Mouse (Mus musculus) liver, postnatal 0 days (tissue): Measurements from ENCODE around the gene Galnt15. TPM values are rescaled to one million over a fixed set of nuclear protein-coding genes. Genes with fewer than 3 reads are reported as not detected.
A peak's percentile ranks its signal among the peaks of the same experiment; 100 is the strongest.

Source experiments
- ATAC-seq: fragments of 200-750 bp; cut with Nextera tagmentation; 2 replicates; pipeline ENCODE4 v1.8.0; 2017; ENCODE audit warnings: mild to moderate bottlenecking, moderate library complexity
- DNase-seq: peaks from one replicate; pipeline ENCODE4 v3.0.0-alpha.2; 2016
- H3K27ac ChIP-seq: fragments of 300-500 bp; sonication (generic); 2 replicates; pipeline ENCODE4 v1.5.1; 2014; ENCODE audit warnings: antibody characterized with exemption, moderate library complexity, mild to moderate bottlenecking, low read depth
- H3K27me3 ChIP-seq: fragments of 300-500 bp; sonication (generic); 2 replicates; pipeline ENCODE4 v1.6.1; 2014; ENCODE audit warnings: low read length, control low read depth, mixed read lengths; ENCODE audit not compliant: insufficient read depth
- H3K36me3 ChIP-seq: fragments of 300-500 bp; sonication (generic); replicated peaks from 2 replicates; pipeline ENCODE4 v1.6.1; 2014; ENCODE audit warnings: mild to moderate bottlenecking, control low read depth, low read length, moderate library complexity, mixed read lengths; ENCODE audit not compliant: insufficient read depth
- H3K4me1 ChIP-seq: fragments of 300-500 bp; sonication (generic); 2 replicates; pipeline ENCODE4 v1.6.1; 2014; ENCODE audit warnings: antibody characterized with exemption, mild to moderate bottlenecking, control low read depth; ENCODE audit not compliant: insufficient read depth
- H3K4me2 ChIP-seq: fragments of 300-500 bp; sonication (generic); 2 replicates; pipeline ENCODE4 v1.6.1; 2014; ENCODE audit warnings: low read depth, mild to moderate bottlenecking, low read length, moderate library complexity, mixed read lengths
- H3K4me3 ChIP-seq: fragments of 300-500 bp; sonication (generic); 2 replicates; pipeline ENCODE4 v1.5.1; 2014; ENCODE audit warnings: low read depth, low read length
- H3K9ac ChIP-seq: fragments of 300-500 bp; sonication (generic); replicated peaks from 2 replicates; pipeline ENCODE4 v1.6.1; 2014; ENCODE audit warnings: mild to moderate bottlenecking, moderate library complexity
- H3K9me3 ChIP-seq: fragments of 300-500 bp; sonication (generic); 2 replicates; pipeline ENCODE4 v1.6.1; 2016; ENCODE audit warnings: mild to moderate bottlenecking, control low read depth, low read length, mixed read lengths
- CTCF ChIP-seq: sonication (generic); IDR thresholded peaks from 2 replicates; pipeline ENCODE4 v1.5.1; 2016; ENCODE audit warnings: antibody characterized with exemption, low read depth
- EP300 ChIP-seq: IDR thresholded peaks from 2 replicates; pipeline ENCODE4 v1.6.1; 2016; ENCODE audit warnings: antibody characterized with exemption, low read depth, mild to moderate bottlenecking
- WGBS: fragments of 180-500 bp; shearing (Covaris S2); extraction: QIAGEN DNeasy Blood & Tissue Kit; methylation state at CpG from one replicate; pipeline ENCODE4 v1.1.7; 2014; ENCODE audit not compliant: insufficient replicate concordance; 5-methylcytosine and 5-hydroxymethylcytosine counted together
- polyA plus RNA-seq: library from polyadenylated mRNA; unstranded; fragments of >200 nt; fragmentation: Nextera tagmentation; extraction: Ambion mirVana; gene quantifications from 2 replicates; pipeline ENCODE4 v1.2.1, GENCODE M21; 2015

Gene Galnt15
- polyA plus RNA-seq, 1 experiment from 2014 or later = 0.05 TPM

- Histone ChIP-seq H3K27me3 (no peaks in the 10 kb centered on the region), H3K27ac (no peak overlapping the region), H3K9ac (no peak overlapping the region), H3K36me3 (no peaks in the 10 kb centered on the region), H3K4me3 (no peak overlapping the region), H3K9me3 (no peaks in the 10 kb centered on the region), H3K4me1 (no peaks in the 10 kb centered on the region), H3K4me2 (no peak overlapping the region)
- TF ChIP-seq EP300 = no peak
- DNase-seq = no peak
- WGBS = 81% methylated on average over 8 of the region's 8 CpGs
- no peak for ATAC-seq
These were observed 17.6 kb downstream of the Galnt15 start for GRCm38 (mm10) chr14:32046357-32046756.

DNA sequence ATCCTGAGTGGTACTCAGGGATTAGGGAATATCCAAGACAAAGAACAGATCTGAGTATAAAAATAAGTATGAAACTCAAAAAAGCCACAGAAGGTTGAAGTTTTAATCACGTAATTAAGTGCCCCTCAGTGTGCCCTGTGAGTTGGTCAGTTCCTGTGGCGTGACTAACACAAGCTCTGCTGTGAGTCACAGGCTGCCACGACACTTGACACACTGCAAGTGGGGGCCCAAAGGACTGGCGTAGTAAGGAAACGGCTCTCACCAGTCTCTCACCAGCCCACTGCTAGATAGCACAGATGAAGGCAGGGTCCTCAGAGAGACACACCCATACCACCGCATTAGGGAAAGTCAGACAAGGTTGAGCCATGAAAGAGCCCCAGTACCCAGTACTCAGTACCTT is 21.4 kb downstream of the Galnt15 start:
- no peaks in the 10 kb centered on the region for H3K27me3 ChIP-seq

GRCm38 (mm10) chr14:32053895-32054294 is 25.1 kb downstream of the Galnt15 start:
- 62% methylated on average over 5 of the region's 5 CpGs for WGBS

More for the DNA sequence above, 21.4 kb downstream of the Galnt15 start:
- Histone ChIP-seq H3K9ac (no peak overlapping the region), H3K4me3 (no peak overlapping the region), H3K4me2 (no peak overlapping the region), H3K4me1 (no peaks in the 10 kb centered on the region), H3K27ac (no peak overlapping the region), H3K9me3 (no peaks in the 10 kb centered on the region), H3K36me3 (no peaks in the 10 kb centered on the region)
- ATAC-seq (no peak), DNase-seq (no peak)
- TF ChIP-seq CTCF (no peak), EP300 (no peak)
- 63% methylated on average over 6 of the region's 6 CpGs for WGBS

DNA sequence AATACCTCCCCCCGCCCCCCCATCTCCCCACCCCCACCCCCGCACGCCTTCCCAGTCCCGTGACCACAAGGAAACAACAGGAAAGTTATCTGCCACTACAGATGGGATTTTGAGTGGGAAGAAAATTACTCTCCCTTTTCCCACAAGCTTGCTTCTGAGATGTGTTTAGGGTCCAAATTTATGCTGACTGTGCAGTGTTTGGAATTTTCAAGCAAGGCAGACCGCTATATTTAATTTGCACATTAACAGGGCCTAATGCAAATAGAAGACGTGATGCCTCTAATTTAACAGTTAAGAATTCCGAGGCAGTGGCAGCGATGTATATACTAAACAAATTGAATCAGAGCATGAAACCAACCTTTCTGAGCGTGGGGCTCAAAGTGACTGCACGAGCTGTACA is 26.0 kb downstream of the Galnt15 start:
- ATAC-seq (no peak), DNase-seq (no peak)
- Histone ChIP-seq H3K4me3 (no peak overlapping the region), H3K9ac (no peak overlapping the region), H3K4me2 (no peak overlapping the region), H3K27me3 (no peaks in the 10 kb centered on the region), H3K4me1 (no peaks in the 10 kb centered on the region), H3K36me3 (no peaks in the 10 kb centered on the region), H3K27ac (no peak overlapping the region), H3K9me3 (no peaks in the 10 kb centered on the region)
- TF ChIP-seq CTCF (no peak), EP300 (no peak)
- WGBS = 62% methylated on average over 10 of the region's 10 CpGs

More at GRCm38 (mm10) chr14:32053895-32054294, 25.1 kb downstream of the Galnt15 start:
- Histone ChIP-seq H3K27ac (no peak overlapping the region), H3K36me3 (no peaks in the 10 kb centered on the region), H3K4me1 (no peaks in the 10 kb centered on the region), H3K9me3 (no peaks in the 10 kb centered on the region), H3K4me3 (no peak overlapping the region), H3K27me3 (no peaks in the 10 kb centered on the region), H3K4me2 (no peak overlapping the region), H3K9ac (no peak overlapping the region)
- no peak for DNase-seq
- TF ChIP-seq EP300 (no peak), CTCF (no peak)
- ATAC-seq = no peak

DNA sequence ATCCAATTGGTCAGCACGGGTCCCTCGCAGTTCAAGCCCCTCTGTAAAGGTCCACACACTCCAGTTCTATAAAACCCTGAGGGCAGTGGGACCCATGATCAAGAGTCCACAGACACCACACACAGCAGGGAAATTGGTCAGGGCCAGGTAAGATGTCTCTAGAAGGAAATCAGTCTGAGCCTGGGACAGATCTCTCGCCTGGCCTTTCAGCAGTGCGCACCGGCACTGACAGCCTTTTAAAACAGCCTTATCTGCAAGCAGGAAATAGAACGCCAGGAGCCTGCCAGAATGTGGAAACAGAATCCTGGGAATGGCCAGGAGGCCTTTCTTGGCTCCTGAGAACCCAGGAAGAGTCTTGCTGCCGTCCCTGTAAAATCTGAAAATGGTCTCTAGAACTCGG is 27.0 kb downstream of the Galnt15 start:
- Histone ChIP-seq H3K27me3 (no peaks in the 10 kb centered on the region), H3K4me3 (no peak overlapping the region), H3K27ac (no peak overlapping the region), H3K9ac (no peak overlapping the region), H3K9me3 (no peaks in the 10 kb centered on the region), H3K36me3 (no peaks in the 10 kb centered on the region), H3K4me2 (no peak overlapping the region), H3K4me1 (no peaks in the 10 kb centered on the region)
- DNase-seq = no peak
- 53% methylated on average over 8 of the region's 8 CpGs for WGBS
- TF ChIP-seq CTCF = no peak
- ATAC-seq = no peak

DNA sequence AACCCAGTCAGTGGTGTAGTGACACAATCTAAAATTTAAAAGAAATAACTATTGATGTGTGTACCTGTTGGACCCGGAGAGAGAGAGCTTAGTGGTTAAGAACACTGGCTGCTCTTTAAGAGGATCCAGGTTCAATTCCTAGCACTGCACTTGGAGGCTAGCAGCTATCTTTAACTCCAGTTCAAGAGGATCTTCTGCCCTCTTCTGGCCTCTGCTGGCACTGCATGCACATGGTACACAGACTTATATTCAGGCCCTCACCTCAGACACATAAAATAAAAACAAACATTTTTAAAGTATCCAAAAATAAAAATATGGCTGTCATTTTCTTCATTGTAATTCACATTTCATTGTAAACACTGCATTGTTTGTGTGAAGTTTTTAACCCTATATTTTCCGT is 27.9 kb downstream of the Galnt15 start:
- WGBS = 92% methylated on average over 2 of the region's 2 CpGs
- no peaks in the 10 kb centered on the region for H3K4me1 ChIP-seq
- H3K4me2 ChIP-seq = no peak overlapping the region
- H3K9me3 ChIP-seq = no peaks in the 10 kb centered on the region
- H3K9ac ChIP-seq = no peak overlapping the region
- ATAC-seq (no peak), DNase-seq (peak; percentile 36)
- no peaks in the 10 kb centered on the region for H3K27me3 ChIP-seq
- H3K27ac ChIP-seq = no peak overlapping the region
- TF ChIP-seq CTCF = peak; percentile 59
- TF ChIP-seq EP300 = no peak
- no peaks in the 10 kb centered on the region for H3K36me3 ChIP-seq
- H3K4me3 ChIP-seq = no peak overlapping the region

DNA sequence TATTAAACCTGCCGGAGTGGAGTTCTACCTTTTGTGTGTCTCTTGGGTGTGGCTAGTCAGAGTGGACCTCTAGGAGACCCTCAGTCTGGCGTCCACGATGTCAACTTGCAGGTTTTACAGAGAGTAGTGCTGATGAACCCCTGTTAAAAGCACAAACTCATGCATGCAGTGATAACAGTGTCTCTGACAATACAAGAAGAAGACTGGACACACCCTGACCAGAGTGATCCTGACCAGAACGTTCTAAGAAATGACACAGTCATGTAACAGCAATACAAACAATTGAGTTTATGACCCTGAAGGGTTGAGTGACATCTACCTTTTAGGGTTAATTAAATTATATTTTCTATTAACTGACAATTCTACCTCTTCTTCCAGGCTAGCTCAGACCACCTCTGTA is 28.9 kb downstream of the Galnt15 start:
- H3K9ac ChIP-seq = no peak overlapping the region
- H3K4me3 ChIP-seq = no peak overlapping the region
- DNase-seq = no peak
- H3K9me3 ChIP-seq = no peaks in the 10 kb centered on the region
- WGBS = 72% methylated on average over 4 of the region's 4 CpGs
- ATAC-seq = no peak
- H3K36me3 ChIP-seq = no peaks in the 10 kb centered on the region
- no peaks in the 10 kb centered on the region for H3K4me1 ChIP-seq
- H3K4me2 ChIP-seq = no peak overlapping the region
- TF ChIP-seq CTCF (no peak), EP300 (no peak)
- no peak overlapping the region for H3K27ac ChIP-seq
- H3K27me3 ChIP-seq = no peaks in the 10 kb centered on the region
